Mouse (Mus musculus): ENCODE results near the gene Tspan4. TPM values are rescaled to one million over a fixed set of nuclear protein-coding genes. Genes with fewer than 3 reads are reported as not detected.
"Not testable (repeated sequence)": the region's sequence is repeated elsewhere in the genome, so short reads cannot be mapped to it uniquely, and the experiment has no call there.

The Tspan4 gene
- polyA plus RNA-seq, 2 experiments = 32.1 to 43.0 TPM

DNA sequence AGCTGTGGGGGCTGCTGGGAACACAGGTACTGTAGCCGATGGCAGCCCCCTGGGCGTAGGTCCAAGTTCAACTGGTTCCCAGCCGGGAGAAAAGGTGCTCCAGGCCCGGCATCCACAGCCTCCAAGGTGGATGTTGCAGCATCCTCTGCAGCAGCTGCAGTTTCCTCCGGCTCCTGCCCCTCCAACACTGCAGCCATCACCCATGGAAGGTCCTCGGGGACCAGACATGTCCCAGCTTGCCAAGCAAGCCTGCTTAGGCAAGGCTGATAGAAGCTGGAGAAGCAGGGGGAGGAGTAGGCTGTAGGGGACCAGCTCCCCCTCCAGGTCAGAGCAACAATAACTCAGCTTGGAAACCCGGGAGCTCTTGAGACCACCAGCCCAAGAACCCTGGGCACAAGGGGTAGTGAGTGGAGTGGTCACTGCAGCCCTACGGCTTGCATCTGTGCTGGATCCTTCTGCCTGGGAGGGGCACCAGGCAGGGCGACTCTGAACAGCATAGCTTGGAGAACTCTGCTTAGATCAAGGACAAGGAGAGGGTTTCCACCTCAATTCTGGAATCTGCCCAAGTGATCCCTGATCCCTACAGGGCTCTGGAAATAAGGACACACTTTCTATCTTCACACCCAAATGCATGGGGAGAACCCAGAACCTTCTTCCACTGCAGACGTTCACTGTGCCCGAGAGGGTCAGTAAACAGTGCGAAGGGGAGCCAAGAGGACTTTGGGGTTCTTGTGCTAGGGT is 31.8 kb upstream of the Tspan4 start:
- Histone ChIP-seq H3K4me3 (ENCODE audit: insufficient read depth in 1 of 2, low read depth in 2 of 2, low read length in 2 of 2) (peak overlapping the region; percentile 67 to 76), H3K4me1 (replicated peaks; ENCODE audit: control insufficient read depth in 2 of 2, insufficient read depth in 2 of 2, low read length in 1 of 2) (peaks cover 14 to 16% of the 10 kb centered on the region in 2 experiments), H3K27me3 (ENCODE audit: control insufficient read depth, insufficient read depth, low read length) (no peaks in the 10 kb centered on the region), H3K36me3 (replicated peaks; ENCODE audit: control insufficient read depth, insufficient read depth, low read depth) (peaks cover 36% of the 10 kb centered on the region), H3K9me3 (ENCODE audit: control insufficient read depth, low read length) (no peaks in the 10 kb centered on the region), H3K4me2 (ENCODE audit: low read depth) (peak overlapping the region; percentile 90), H3K27ac (peak overlapping the region; percentile 80), H3K9ac (replicated peaks) (peak overlapping the region; percentile 72)
- ATAC-seq (ENCODE audit: insufficient read depth) (peak; percentile 31; the same call in 1 of the 2 replicates), DNase-seq (ENCODE audit: low read depth in 3 of 3, low spot score in 3 of 3) (peak in 1 of 3 experiments; percentile 56)
- TF ChIP-seq EP300 (IDR thresholded peaks at IDR 0.05; ENCODE audit: low read depth) = no peak
- TF ChIP-seq CTCF (IDR thresholded peaks at IDR 0.05; ENCODE audit: low read depth) = peak; percentile 77
- 23% methylated on average over 12 of the region's 12 CpGs for WGBS (ENCODE audit: insufficient replicate concordance)

GRCm38 (mm10) chr7:141443828-141444237 is 31.2 kb upstream of the Tspan4 start, which contains the start of gene Pidd1:
TSS of gene Pidd1 (minus strand) at chr7:141444025.
- Histone ChIP-seq H3K9ac (replicated peaks) (peak within 1 kb of the TSS; percentile 72), H3K4me1 (replicated peaks; ENCODE audit: control insufficient read depth in 2 of 2, insufficient read depth in 2 of 2, low read length in 1 of 2) (peaks cover 19 to 22% of the 10 kb centered on the region in 2 experiments), H3K9me3 (ENCODE audit: control insufficient read depth, low read length) (no peaks in the 10 kb centered on the region), H3K27me3 (ENCODE audit: control insufficient read depth, insufficient read depth, low read length) (no peaks in the 10 kb centered on the region), H3K27ac (peak within 1 kb of the TSS; percentile 80), H3K4me3 (ENCODE audit: insufficient read depth in 1 of 2, low read depth in 2 of 2, low read length in 2 of 2) (peak within 1 kb of the TSS; percentile 67 to 76), H3K36me3 (replicated peaks; ENCODE audit: control insufficient read depth, insufficient read depth, low read depth) (peaks cover 36% of the 10 kb centered on the region), H3K4me2 (ENCODE audit: low read depth) (peak within 1 kb of the TSS; percentile 90)
- TF ChIP-seq CTCF (IDR thresholded peaks at IDR 0.05; ENCODE audit: low read depth) = no peak
- TF ChIP-seq EP300 (IDR thresholded peaks at IDR 0.05; ENCODE audit: low read depth) = no peak
- DNase-seq (ENCODE audit: low read depth in 3 of 3, low spot score in 3 of 3) (peak; percentile 68 to 72 (median 70)), ATAC-seq (ENCODE audit: insufficient read depth) (peak; percentile 65)
- under 1% methylated on average over 25 of the region's 25 CpGs for WGBS (ENCODE audit: insufficient replicate concordance)

DNA sequence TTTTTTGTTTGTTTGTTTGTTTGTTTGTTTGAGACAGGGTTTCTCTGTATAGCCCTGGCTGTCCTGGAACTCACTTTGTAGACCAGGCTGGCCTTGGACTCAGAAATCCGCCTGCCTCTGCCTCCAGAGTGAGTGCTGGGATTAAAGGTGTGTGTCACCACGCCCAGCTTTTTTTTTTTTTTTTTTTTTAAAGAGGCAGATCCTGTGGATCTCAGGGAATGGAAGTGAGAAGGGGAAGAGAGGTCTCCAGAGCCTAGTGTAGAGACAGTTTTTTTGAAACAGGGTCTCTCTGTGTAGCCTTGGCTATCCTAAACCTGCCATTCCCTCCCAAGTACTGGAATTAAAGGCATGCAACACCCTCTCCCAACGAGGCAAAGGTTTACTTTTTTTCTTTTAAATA is 28.7 kb upstream of the Tspan4 start:
- 53% methylated on average over 3 of the region's 3 CpGs for WGBS (ENCODE audit: insufficient replicate concordance)
- Histone ChIP-seq H3K36me3 (replicated peaks; ENCODE audit: control insufficient read depth, insufficient read depth, low read depth) (peaks cover 37% of the 10 kb centered on the region), H3K9ac (replicated peaks) (peak overlapping the region; percentile 86; the same call in 1 of the 2 replicates), H3K4me1 (replicated peaks; ENCODE audit: control insufficient read depth in 2 of 2, insufficient read depth in 2 of 2, low read length in 1 of 2) (peaks cover 22 to 28% of the 10 kb centered on the region in 2 experiments), H3K4me3 (ENCODE audit: insufficient read depth in 1 of 2, low read depth in 2 of 2, low read length in 2 of 2) (peak overlapping the region in 1 of 2 experiments; percentile 76; a peak in 2 of 4 replicates), H3K4me2 (ENCODE audit: low read depth) (peak overlapping the region; percentile 73)
- not testable (repeated sequence) for DNase-seq (ENCODE audit: low read depth in 3 of 3, low spot score in 3 of 3); H3K27ac ChIP-seq; H3K9me3 ChIP-seq (ENCODE audit: control insufficient read depth, low read length); ATAC-seq (ENCODE audit: insufficient read depth); H3K27me3 ChIP-seq (ENCODE audit: control insufficient read depth, insufficient read depth, low read length)

DNA sequence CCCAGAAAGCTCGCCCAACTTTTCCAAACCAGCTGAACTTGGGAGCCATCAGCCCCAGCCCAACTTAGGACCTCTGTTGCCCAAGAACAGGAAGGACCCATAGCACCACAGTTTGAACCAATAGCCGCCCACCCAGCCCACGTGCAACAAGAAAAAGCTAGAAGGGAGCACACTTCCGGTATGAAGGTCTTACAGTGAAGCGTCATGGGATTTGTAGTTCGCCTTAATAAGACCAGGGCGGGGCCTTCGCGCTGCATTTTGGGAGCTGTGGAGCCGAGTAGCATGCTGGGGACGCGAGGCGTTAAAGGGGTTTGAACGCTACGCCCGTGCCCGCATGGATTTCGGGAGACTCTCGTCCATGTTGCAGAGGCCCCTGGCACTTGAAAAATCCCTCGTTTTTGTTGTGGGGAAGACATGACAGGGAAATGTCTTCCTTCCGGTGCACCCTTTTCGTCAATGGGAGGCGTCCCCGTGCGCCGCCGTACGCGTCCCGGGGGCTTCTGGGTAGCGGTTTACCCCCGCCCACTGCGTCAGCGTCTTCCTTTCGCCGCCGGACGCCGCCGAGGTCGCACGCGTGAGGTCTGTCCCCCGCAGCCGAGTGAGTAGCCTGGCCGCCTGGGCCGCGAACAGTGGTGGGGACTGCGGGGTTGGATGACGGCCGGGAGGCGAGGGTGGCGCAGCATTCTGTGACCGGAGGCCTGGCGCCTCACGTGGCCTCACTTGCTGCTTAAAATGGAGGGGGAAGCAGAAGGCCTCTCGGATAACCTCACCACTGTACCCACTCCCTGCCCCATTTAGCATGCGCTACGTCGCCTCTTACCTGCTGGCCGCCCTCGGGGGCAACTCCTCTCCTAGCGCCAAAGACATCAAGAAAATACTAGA is 27.7 kb upstream of the Tspan4 start, which contains the start of gene Rplp2:
Gene Rplp2 (plus strand): TSS at position 261 of the 882 bp plus-strand sequence.
- no peak; the same call in 1 of the 2 replicates for TF ChIP-seq CTCF (IDR thresholded peaks at IDR 0.05; ENCODE audit: low read depth)
- no peak for TF ChIP-seq EP300 (IDR thresholded peaks at IDR 0.05; ENCODE audit: low read depth)
- peak within 1 kb of the TSS; percentile 73 for H3K4me2 ChIP-seq (ENCODE audit: low read depth)
- peaks cover 40% of the 10 kb centered on the region for H3K36me3 ChIP-seq (replicated peaks; ENCODE audit: control insufficient read depth, insufficient read depth, low read depth)
- H3K4me3 ChIP-seq (ENCODE audit: insufficient read depth in 1 of 2, low read depth in 2 of 2, low read length in 2 of 2) = peak within 1 kb of the TSS; percentile 76 to 81
- peak; percentile 85 to 88 (median 88) for DNase-seq (ENCODE audit: low read depth in 3 of 3, low spot score in 3 of 3)
- peak; percentile 87 for ATAC-seq (ENCODE audit: insufficient read depth)
- WGBS (ENCODE audit: insufficient replicate concordance) = under 1% methylated on average over 63 of the region's 63 CpGs
- H3K9ac ChIP-seq (replicated peaks) = peak within 1 kb of the TSS; percentile 86
- peak within 1 kb of the TSS; percentile 84 for H3K27ac ChIP-seq
- no peaks in the 10 kb centered on the region for H3K27me3 ChIP-seq (ENCODE audit: control insufficient read depth, insufficient read depth, low read length)
- peaks cover 22 to 33% of the 10 kb centered on the region in 2 experiments for H3K4me1 ChIP-seq (replicated peaks; ENCODE audit: control insufficient read depth in 2 of 2, insufficient read depth in 2 of 2, low read length in 1 of 2)
- H3K9me3 ChIP-seq (ENCODE audit: control insufficient read depth, low read length) = no peaks in the 10 kb centered on the region

All from liver, embryonic 14.5 days (tissue).